Mouse (Mus musculus) 3134 (cell line): ENCODE results near the gene Pcp2.

Experiments
- DNase-seq: peaks from one replicate; pipeline ENCODE4 v3.0.0-alpha.2; 2011; ENCODE audit warnings: low spot score; ENCODE audit not compliant: insufficient read length; ENCODE audit errors: extremely low read depth

Pcp2 gene

DNA sequence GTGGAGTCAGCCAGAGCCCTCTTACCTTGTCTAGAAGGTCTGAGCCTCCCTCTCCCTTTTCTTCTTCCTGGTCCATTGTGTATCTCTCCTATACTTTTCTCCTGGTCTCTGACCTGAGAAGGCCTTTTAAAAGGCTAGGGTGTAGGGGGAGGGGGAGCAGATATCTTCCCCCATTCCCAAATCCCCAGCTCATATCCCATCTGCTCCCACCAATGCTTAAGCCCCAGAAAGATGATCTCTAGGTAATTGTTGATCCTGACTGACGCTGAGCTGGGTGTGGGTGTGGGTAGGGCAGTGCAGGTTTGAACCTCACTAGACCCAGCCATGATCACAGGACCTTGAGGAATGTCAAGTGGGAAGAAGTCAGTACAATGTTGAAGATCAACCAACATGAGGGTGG lies at the start of gene Pcp2:
TSS of gene Pcp2 (minus strand) at position 101 of the 400 bp plus-strand sequence.
- no peak for DNase-seq

DNA sequence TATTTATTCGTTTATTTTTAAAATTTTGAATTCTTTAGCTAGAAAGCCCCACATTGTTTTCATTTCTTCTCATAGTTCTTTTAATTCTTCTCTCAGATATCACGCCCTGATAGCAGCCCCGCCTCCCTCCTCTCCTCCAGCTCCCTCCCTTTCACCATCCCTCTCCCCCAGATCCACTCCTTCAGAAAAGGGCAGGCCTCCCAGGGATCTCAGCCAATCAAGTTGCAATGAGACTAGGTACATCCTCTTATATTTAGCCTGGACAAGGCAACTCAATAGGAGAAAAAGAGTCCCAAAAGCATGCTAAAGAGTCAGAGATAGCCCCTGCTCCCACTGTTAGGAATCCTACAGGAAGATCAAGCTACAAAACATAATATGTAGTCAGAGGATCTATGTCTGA lies 49.3 kb upstream of the Pcp2 start:
- peak; percentile 18 for DNase-seq

DNA sequence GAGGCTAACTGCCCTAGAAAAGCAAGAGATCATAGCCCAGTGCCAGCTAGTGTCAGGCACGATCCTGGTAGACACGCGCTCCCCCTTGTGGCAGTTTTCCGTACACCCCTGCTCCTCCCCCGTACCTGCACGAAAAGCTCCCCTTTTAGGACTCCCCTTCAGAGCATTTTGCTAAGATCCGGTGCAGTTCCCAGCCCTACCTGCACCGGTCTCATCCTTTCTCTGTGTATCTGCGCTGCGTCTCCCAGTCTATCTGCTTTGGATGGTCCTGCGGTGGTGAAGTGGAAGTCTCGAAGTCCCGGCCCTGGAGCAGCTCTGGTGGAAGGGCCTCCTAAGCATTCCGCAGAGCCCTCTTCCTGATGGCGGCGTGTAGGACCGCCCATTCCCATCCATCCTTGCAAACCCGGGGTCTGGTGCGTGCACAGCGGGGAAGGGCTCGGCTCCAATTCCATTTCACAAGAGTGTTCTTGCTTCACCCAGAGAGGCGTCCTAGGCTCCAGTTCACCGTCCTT lies 46.7 kb upstream of the Pcp2 start, which contains the start of gene Fcor:
TSS of gene Fcor (minus strand) at position 383 of the 512 bp plus-strand sequence.
- DNase-seq = peak; percentile 62

DNA sequence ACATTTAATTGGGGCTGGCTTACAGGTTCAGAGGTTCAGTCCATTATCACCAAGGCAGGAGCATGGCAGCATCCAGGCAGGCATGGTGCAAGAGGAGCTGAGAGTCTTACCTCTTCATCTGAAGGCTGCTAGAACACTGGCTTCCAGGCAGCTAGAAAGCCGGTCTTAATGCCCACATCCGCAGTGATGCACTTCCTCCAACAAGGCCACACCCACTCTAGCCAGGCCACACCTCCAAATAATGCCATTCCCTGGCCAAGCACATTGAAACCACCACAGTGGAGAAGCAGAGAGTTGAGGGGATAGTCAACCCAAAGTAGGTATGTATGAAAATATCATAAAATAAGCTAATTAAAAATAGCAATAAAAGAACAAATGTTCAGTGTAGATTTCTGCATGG lies 45.0 kb upstream of the Pcp2 start:
- DNase-seq = peak; percentile 26

DNA sequence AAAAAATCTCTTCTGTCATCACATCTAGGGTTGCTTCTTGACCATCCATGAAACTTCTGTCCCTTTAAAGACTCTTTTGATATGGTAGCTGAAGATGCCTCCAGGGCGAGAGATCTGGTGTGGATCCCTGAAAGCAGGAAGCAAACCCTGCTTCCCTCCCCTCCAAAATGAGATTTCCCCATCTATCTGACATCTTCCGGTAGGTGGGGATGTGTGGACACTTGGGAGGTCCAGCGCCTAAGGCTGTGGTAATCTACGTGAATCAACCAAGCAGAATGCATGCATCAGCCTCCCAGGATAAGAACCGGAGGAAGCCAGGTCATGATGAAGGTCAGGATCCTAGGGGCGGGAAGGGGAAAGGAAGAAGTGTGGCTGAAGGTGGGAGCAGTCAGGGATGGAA lies 40.2 kb upstream of the Pcp2 start, which contains the start of gene Mcemp1:
TSS of gene Mcemp1 (plus strand) at position 248 of the 400 bp plus-strand sequence.
- DNase-seq = no peak

DNA sequence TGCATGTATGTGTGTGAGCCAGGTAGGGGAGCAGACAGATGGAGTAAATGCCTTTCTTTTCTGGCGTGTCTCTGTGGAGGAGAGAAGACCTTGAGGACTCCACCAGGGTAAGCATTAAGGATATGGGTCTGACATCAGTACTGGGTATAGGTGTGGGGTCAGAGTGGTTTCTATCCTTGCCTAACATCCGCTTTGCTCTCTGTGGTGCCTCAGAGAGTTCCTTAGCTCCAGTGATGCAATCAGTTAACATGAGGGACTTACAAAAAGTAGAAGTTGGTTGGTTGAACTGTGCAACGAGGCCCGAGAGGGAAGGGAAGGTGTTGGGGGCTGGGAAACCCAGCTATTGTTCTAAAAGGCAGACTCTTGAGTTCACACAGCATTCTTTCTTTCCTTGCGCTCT lies 39.1 kb upstream of the Pcp2 start:
- no peak for DNase-seq

DNA sequence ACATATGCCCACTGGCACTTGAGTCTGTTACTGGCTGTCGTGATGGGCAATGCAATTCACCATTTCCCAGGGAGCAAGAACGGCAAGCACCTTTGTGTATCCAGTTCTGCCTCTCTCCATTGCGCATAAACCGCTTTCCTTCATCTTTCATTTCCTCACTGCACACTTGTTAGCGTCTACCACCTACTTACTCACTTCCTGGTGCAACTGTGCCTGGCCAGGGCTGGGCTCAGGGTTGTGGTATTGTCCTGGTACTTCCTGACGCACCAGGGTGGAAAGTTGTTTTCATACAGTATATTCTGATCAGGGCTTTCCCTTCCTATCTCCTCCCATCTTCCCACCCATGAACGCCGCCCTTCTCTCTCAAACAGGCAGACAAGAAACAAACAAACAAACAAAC lies 35.5 kb upstream of the Pcp2 start:
- DNase-seq = no peak

DNA sequence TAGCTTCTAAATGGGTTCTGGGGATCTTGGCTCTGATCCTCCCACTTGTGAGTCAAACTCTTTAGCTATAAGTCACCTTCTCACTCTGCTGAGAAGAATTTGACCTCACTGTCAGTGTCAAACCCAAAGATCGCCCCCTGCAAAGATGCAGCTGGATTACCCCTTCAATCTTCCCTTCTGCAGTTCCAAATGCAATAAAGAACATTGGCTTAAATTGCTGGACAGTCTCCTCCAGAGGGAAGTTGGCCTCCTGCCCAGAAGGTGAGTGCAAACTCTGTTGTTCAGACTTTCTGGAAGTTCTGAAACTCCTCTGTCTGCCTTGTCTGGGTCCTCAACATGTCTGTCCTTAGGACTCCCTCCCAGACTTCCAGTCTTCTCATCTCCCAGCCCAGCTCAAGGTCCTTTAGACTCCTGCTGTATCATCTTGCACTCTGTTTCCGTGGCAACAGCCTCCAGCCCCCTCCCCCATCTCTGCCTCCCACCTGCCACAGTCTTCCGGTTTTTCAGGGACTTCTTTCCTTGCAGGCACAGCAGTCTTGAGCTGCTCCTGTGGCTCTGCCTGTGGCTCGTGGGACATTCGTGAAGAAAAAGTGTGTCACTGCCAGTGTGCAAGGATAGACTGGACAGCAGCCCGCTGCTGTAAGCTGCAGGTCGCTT lies 31.5 kb upstream of the Pcp2 start:
- no peak for DNase-seq

DNA sequence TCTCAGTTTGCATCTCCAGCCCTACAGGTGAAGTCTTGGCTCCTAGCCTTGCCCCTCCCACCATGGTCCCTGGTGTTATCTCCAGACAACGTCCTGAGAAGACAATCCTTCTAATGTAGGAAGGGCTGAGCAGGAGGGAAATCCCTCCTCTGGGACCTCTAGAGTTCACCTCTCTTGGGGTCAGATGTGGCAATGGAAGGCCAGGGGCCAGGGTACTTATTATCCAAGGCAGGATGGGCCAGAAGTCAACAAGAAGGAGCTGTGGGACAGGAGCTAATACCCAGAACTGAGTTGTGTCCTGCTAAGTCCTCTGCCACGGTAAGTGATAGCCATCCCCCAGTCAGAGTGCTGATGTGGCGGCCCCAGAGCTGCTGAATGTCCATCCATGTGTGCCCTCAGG lies 30.2 kb upstream of the Pcp2 start, which contains the start of gene Retn:
TSS of gene Retn (plus strand) at position 245 of the 400 bp plus-strand sequence.
- no peak for DNase-seq

DNA sequence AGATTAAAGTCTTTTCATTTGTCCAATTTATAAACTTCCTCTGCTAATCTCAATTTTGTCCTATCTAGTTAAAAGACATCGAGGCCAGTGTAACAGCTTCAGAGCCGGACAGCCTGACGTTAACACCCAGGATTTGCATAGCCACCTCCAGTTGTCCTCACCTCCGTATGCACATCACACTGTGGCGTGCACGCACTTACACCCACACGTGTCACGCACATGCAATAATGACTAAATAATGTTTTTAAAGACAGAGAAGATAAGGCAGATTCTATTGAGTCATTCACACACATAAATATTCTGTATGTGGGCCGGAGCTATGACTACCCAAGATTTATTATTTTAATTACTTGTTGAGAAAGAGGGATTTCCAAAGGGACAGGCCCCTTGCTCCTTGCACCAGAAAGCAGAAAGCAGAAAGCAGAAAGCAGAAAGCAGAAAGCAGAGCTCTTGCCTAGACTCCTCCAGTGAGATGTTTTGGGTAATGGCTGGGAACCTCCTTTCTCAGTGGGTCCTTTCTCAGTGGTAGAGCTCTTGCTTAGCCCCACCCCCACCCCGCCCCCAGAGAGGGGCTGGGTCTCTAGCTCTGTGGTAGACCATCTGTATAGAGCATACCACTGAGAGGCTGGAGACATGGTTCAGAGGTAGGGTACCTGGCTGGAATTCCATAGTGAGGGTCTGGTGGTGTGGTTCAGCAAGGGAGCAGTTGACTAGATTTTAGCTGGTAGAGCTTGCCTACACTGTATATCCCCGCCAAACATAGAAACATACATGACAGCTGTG lies 29.6 kb upstream of the Pcp2 start:
- no peak for DNase-seq

DNA sequence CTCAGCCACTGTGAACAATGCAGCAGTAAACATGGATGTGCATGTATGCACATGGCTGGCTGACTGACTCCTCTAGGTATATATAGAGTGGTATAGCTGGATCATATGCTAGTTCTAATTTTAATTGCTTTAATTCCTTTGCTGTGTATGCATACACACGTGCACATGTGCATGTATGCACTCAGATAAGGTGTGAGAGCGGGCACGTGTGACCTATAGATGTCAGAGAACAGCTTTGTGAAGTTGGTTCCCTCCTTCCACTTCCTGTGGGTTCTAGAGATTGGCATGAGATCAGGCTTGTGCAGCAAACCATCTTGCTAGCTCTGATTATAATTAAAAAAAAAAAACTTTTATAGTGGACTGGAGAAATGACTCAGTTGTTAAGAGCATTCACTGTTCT lies 27.5 kb upstream of the Pcp2 start:
- DNase-seq = no peak

DNA sequence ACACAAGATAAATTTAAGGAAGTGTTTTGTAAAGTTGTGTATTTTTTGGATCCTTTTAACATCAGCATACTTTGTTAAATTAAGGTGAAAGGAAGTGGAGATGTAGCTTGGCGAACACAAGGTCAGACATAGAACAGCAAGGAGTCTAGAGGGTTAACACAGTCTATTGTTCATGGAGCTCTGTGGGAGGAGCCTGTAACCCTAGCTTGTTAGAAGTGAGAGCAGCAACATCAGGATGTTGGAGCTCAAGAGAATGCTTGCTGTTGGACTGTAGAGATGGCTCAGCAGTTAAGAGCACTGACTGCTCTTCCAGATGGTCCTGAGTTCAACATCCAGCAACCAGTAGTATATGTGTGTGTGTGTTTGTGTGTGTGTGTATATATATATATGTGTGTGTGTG lies 23.6 kb upstream of the Pcp2 start:
- DNase-seq = no peak

DNA sequence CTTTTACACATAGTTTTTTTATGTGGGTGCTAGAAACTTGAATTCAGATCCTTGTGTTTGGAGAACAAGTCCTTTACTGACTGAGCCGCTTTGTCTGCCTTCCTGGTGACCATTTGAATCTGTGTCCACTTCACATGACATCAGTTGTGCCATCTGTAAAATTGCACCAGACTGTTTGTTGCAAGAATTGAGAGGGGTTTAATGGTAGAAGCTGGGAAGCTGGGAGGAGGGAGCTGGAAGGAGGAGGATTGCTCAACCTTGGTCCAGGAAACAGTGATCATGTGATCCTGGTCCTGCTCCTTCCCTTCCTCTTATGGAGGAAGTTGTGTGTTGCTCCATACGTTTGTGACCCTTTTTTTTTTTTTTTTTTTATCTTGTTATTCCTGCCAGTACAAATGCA lies 22.9 kb upstream of the Pcp2 start:
- no peak for DNase-seq

DNA sequence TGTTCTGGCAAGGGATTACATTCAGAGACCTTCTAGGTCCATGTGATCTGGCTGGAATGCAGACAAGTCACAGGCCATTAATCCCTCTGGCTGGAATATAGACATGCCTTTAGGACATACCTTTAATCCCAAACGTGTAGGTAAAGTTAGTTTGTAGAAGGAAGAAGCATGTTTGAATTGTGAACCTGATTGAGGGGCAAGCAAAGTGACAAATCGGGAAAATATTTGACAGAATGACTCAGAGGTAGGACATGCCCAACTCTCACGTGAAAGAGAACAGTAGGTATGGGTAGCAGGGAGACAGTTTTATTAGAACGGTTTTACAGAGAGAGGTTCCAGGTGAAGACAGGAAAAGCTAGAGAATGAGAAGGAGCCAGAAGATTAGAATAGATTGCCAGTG lies 22.2 kb upstream of the Pcp2 start:
- no peak for DNase-seq

DNA sequence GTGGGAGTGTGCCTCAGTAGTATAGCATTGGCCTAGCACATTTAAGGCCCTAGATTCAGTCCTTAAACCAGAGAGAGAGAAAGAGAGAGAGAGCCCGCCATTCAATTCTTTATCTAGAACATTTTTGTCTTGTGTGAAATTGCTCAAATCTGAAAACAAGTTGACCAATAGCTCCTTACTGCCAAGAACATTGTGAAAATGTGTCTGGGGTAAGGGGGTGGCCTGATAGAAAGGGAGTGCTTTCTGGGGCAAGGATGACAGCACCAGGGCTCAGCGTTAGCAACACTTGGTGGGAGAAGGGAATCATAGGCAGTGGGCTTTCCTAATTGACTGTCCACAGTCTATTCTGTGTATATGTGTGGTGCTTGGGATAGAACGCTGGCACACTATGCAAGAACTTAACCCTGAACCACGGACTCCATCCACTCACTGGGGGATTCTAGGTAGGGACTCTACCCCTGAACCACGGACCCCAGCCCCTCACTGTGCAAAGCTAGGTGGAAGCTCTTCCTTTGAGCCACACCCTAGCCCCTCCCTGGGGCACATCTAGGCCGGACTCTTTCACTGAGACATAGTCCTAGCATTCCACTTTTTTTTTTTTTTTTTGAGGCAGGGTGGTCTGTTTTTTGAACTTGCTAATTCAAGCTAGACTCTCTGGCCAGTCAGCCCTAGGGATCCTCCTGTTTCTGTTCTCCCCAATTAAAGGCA lies 21.6 kb upstream of the Pcp2 start:
- DNase-seq = no peak

DNA sequence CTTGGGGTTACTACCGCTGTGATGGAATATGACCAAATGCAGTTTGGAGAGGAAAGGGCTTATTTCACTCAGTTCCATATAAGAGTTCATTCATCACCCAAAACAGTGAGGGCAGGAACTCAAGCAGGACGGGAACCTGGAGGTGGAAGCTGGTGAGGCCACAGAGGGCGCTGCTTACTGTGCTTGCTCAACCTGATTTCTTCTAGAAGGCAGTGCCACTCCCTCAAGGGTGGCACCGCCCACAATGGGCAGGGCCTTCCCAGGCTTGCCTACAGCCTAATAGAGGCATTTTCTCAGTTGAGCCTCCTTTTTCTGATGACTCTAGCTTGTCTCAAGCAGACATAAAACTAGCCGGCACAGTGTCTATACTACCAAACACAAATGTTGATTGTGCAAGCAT lies 20.5 kb upstream of the Pcp2 start:
- peak; percentile 38 for DNase-seq

DNA sequence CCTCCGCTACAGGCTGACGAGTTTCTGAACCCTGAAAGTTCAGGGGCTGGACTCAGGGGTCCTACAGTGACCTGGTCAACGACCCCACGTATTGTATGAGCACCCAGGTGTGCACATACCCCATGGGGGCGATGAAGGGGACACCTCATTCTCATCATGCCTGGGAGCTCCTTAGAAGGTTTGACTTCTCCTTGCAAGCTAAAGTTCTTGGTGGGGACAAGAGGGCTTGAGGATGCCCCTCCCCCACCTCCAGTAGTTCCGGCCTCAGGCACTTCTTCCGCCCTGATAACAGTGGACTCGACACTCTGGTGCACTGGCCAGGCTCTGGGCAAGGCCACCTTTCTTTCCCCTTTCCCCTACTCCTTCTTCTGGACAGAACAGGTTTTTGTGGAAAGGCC lies 6.1 kb upstream of the Pcp2 start:
- no peak for DNase-seq

DNA sequence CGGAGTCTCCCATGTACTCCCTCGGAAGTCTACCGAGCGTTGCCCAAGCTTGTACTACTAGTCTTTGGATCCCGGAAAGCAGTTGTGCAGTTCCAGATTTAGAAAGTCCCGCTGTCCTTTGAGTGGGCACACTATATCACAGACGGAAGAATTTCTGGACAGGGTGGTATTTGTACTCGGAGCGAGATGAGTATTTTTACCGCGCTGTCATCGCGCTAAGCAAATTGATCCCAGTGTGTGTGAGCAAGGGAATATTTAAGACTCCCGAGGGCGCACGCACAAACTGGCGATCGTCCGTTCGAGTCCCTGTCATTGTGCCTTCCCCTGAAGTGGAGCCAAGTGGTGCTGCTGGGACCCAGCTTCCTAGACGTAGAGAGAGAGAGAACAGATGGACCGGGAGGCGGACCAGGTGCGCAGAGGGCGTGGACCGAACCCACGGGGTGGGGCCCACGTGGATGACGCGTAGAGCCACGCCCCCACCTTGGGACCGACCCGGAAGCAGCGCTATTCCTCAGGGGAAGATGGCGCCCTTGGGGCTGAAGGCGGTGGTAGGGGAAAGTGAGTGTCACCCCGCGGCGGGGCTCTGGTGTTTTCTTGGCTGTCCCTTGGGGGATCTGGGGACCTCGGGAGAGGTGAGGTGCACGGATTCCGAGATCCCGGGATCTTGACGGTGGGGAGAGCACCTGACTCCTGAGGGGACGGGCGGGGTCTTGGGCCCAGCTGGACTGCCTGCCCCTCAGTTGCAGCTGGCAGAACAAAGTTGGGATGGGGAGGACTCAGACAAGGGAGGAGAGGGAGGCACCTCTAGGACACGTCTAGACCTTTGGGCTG lies 5.5 kb upstream of the Pcp2 start, which contains the start of gene Stxbp2:
TSS of gene Stxbp2 (plus strand) at position 309 of the 831 bp plus-strand sequence.
- peak; percentile 75 for DNase-seq

DNA sequence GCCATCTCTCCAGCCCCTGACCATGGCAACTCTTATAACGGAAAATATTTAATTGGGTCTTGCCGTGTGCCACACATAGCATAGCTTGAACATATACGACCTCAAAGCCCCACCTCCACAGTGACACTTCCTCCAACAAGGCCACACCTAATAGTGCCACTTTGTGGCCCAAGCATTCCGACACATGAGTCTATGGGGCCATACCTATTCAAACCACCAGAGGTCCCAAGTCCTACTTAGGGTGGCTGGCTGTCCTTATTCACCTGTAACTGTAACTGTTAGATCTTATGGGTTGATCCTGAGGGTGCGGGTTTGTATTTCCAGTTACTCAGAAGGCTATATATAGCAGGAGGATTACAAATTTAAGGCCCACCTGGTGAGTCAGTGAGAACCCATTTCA lies 2.7 kb upstream of the Pcp2 start:
- DNase-seq = no peak

DNA sequence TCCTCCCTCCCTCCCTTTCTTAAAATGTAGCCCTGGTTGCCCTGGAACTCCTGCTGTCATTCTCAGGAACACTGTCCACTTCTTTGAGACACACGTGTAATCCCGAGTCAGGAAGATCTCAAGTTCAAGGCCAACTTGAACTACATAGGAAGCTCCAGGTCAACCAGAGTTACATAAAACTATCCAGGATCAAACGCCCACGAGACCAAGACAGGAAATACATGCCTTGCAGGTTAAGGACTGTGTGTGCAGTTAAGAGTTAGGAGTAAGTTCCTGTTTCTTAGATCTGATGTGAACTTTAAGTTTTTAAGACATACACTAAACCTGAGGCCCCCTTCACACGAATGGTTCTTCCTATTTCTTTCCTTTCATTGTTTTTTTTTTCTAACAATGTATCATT lies 1.6 kb upstream of the Pcp2 start:
- no peak for DNase-seq
